Mouse (Mus musculus) lung, postnatal 0 days (tissue): ENCODE measurements around the gene Wdr66.
A peak's percentile ranks its signal among the peaks of the same experiment; 100 is the strongest.

ENCODE experiments used
- CTCF ChIP-seq: IDR thresholded peaks from 2 replicates; pipeline ENCODE4 v1.5.1; 2016; ENCODE audit warnings: antibody characterized with exemption, mild to moderate bottlenecking
- EP300 ChIP-seq: IDR thresholded peaks from 2 replicates; pipeline ENCODE4 v1.6.1; 2016; ENCODE audit warnings: antibody characterized with exemption, mild to moderate bottlenecking, control low read depth

DNA sequence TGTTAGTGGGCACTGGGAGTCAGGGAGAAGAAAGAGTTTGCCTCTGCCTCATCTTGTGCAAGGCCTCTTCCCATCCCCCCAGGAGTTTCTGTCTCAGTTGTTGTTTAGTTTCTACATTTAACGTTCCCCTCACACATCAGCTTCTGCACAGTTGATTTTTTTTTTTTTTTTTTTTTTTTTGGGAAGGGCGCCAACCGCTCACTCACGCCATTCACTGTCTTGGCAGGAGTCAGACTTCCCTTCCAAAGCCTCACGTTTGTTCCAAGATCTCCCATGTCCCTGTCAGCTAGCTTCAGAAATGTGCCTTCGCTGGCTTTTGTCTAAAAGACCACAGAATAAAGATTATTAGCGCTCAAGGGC, 25.4 kb downstream of the Wdr66 start:
- 0 out of 2 replicates have a peak, but pooled peaks have one; percentile 34 for TF ChIP-seq EP300
- TF ChIP-seq CTCF: no peak
